Mouse (Mus musculus): ENCODE data around the gene Hoxd12.

DNA sequence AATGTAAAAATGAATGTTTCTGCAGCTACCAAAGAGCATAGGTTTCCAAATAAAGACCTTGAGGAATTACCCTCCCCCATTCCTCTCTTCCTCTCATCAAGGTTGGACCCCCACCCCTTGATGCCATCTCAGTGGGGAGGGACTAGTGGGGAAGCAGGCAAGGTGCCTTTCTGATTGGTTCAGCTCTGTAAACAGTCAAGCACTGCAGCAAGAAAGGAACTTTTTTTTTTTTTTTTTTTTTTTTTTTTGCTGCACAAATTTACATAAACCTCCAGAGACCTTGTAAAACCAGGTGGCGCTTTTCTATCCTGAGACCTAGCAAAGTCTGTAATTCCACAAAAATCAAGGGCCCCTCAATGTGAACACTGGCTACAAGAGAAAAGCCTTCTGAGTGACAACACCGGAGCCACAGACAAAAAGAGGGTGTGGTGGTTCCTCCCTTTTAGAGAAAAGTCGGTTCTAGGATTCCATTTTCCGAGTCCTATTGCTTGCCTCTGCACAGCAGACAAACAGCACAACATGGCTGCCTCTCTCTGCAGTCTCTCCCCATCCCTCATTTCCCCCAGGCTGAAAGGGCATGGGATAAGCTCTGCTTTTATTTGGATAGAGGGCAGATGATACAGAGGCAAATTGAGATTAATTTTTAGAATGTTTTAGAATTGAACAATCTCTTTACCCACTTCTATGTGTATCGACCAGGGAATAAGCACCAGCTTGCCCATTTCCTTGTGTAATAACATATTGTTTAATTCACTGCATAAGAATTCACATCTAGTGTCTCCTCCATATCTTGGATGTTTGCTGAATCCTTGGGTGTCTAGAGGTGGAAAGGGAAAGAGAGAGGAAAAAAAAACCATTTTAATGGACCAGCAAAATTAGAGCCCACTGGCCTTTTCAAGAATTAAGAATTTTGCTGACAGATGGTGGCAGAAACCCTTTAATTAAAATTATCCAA lies 34.9 kb downstream of the Hoxd12 start:
- no peak for TF ChIP-seq CTCF (IDR thresholded peaks at IDR 0.05; ENCODE audit: extremely low read depth, insufficient read depth, low read length)
- no peak for TF ChIP-seq POLR2A (IDR thresholded peaks at IDR 0.05; ENCODE audit: extremely low read depth, insufficient read depth, low read length)

Measured in cortical plate, adult 2 months (tissue).